Mouse (Mus musculus) midbrain, postnatal 0 days (tissue): ENCODE results near the gene Cox8a. TPM values are rescaled to one million over a fixed set of nuclear protein-coding genes. Genes with fewer than 3 reads are reported as not detected.

ENCODE experiments used
- ATAC-seq: fragments of 200-750 bp; cut with Nextera tagmentation; 2 replicates; pipeline ENCODE4 v1.8.0; 2017; ENCODE audit warnings: moderate number of reproducible peaks, mild to moderate bottlenecking, moderate TSS enrichment, moderate library complexity; ENCODE audit not compliant: low FRiP score
- DNase-seq: peaks from one replicate; pipeline ENCODE4 v3.0.0-alpha.2; 2015; ENCODE audit warnings: low spot score
- H3K27ac ChIP-seq: fragments of 300-500 bp; sonication (generic); 2 replicates; pipeline ENCODE4 v1.5.1; 2014; ENCODE audit warnings: low read depth, mild to moderate bottlenecking, low read length, mixed read lengths
- H3K27me3 ChIP-seq: fragments of 300-500 bp; sonication (generic); 2 replicates; pipeline ENCODE4 v1.6.1; 2014; ENCODE audit warnings: low read length, control low read depth, mixed read lengths; ENCODE audit not compliant: insufficient read depth
- H3K36me3 ChIP-seq: fragments of 300-500 bp; sonication (generic); 2 replicates; pipeline ENCODE4 v1.6.1; 2014; ENCODE audit warnings: low read length, control low read depth, mixed read lengths; ENCODE audit not compliant: insufficient read depth
- H3K4me1 ChIP-seq: fragments of 300-500 bp; sonication (generic); 2 replicates; pipeline ENCODE4 v1.6.1; 2014; ENCODE audit warnings: mild to moderate bottlenecking, control low read depth, antibody characterized with exemption, low read length, mixed read lengths; ENCODE audit not compliant: insufficient read depth
- H3K4me2 ChIP-seq: fragments of 300-500 bp; sonication (generic); 2 replicates; pipeline ENCODE4 v1.6.1; 2014; ENCODE audit warnings: low read depth, mild to moderate bottlenecking, low read length, mixed read lengths; ENCODE audit not compliant: poor library complexity, severe bottlenecking
- H3K4me3 ChIP-seq: fragments of 300-500 bp; sonication (generic); 2 replicates; pipeline ENCODE4 v1.5.1; 2014; ENCODE audit warnings: low read depth, mild to moderate bottlenecking, low read length, moderate library complexity
- H3K9ac ChIP-seq: fragments of 300-500 bp; sonication (generic); replicated peaks from 2 replicates; pipeline ENCODE4 v1.6.1; 2014; ENCODE audit warnings: mild to moderate bottlenecking, low read length, moderate library complexity, mixed read lengths; ENCODE audit not compliant: poor library complexity, severe bottlenecking
- H3K9me3 ChIP-seq: fragments of 300-500 bp; sonication (generic); 2 replicates; pipeline ENCODE4 v1.6.1; 2016; ENCODE audit warnings: low read length, control low read depth
- CTCF ChIP-seq: IDR thresholded peaks from 2 replicates; pipeline ENCODE4 v1.5.1; 2016; ENCODE audit warnings: antibody characterized with exemption, mild to moderate bottlenecking
- WGBS: fragments of 180-500 bp; shearing (Covaris S2); extraction: QIAGEN DNeasy Blood & Tissue Kit; methylation state at CpG from one replicate; pipeline ENCODE4 v1.1.7; 2014; 5-methylcytosine and 5-hydroxymethylcytosine counted together
- polyA plus RNA-seq: library from polyadenylated mRNA; unstranded; fragments of >200 nt; fragmentation: Nextera tagmentation; extraction: Ambion mirVana; gene quantifications from 2 replicates; pipeline ENCODE4 v1.2.1, GENCODE M21; 2015
- total RNA-seq: library from RNA; depleted of rRNA; stranded (reverse); fragments of >200 nt; gene quantifications from 2 replicates; pipeline ENCODE4 v1.2.3, GENCODE M21; 2014

The Cox8a gene
- total and polyA plus RNA-seq, 2 experiments from 2014 or later: 1,471 to 1,645 TPM

DNA sequence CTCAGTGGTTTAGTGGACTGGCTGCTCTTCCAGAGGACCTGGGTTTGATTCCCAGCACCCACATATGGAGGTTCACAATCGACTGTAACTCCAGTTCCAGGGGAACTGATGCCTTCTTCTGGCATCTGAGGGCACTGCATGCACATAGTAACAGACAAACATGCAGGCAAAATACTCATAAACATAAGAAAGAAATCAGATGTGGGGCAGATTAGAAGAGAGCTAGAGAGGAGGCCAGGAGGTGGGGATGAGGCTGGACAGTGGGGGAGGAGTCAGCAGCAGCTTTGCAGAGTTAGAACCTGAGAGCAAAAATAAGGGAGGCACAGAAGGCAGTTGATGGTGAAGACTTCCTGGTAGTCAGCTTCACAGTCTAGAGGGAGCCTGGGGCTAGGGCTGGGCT is 45.2 kb upstream of the Cox8a start:
- no peaks in the 10 kb centered on the region for H3K36me3 ChIP-seq
- TF ChIP-seq CTCF: no peak
- 85% methylated on average over 1 of the region's 1 CpGs for WGBS
- H3K27me3 ChIP-seq: no peaks in the 10 kb centered on the region
- H3K4me3 ChIP-seq: no peak overlapping the region
- no peak overlapping the region for H3K4me2 ChIP-seq
- no peak overlapping the region for H3K27ac ChIP-seq
- peaks cover 10% of the 10 kb centered on the region for H3K4me1 ChIP-seq
- no peak for DNase-seq
- ATAC-seq: no peak
- H3K9ac ChIP-seq: no peak overlapping the region
- H3K9me3 ChIP-seq: no peaks in the 10 kb centered on the region

GRCm38 (mm10) chr19:7261964-7262363 is 44.5 kb upstream of the Cox8a start:
- WGBS: 95% methylated on average over 3 of the region's 3 CpGs

DNA sequence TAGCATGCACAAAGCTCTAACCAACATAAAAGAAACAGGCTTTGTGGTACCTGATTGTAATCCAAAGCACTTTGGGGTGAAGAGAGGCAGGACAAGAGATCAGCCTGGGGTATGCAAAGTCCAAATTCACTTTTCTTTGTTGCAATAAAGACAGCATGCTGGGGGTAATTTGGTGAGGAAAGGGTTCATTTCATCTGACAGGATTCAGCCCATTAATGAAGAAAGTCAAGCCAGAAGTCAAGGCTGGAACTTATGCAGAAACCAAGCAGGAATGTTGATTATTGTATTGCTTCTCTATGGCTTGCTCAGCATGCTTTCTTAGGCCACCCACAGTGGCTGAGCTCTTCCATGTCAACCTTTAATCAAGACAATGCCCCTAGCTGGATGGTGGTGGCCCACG is 44.1 kb upstream of the Cox8a start:
- H3K36me3 ChIP-seq: no peaks in the 10 kb centered on the region
- no peaks in the 10 kb centered on the region for H3K9me3 ChIP-seq
- peaks cover 4% of the 10 kb centered on the region; the same call in 1 of the 2 replicates for H3K4me1 ChIP-seq
- H3K4me3 ChIP-seq: no peak overlapping the region
- 75% methylated on average over 1 of the region's 1 CpGs for WGBS
- no peaks in the 10 kb centered on the region for H3K27me3 ChIP-seq
- ATAC-seq (no peak), DNase-seq (no peak)
- H3K4me2 ChIP-seq: no peak overlapping the region
- no peak for TF ChIP-seq CTCF
- no peak overlapping the region for H3K9ac ChIP-seq
- no peak overlapping the region for H3K27ac ChIP-seq

More at GRCm38 (mm10) chr19:7261964-7262363, 44.5 kb upstream of the Cox8a start:
- no peaks in the 10 kb centered on the region for H3K27me3 ChIP-seq
- no peak; the same call in 1 of the 2 replicates for TF ChIP-seq CTCF
- H3K9ac ChIP-seq: no peak overlapping the region
- no peak for ATAC-seq
- no peak overlapping the region for H3K27ac ChIP-seq
- H3K4me1 ChIP-seq: peaks cover 5% of the 10 kb centered on the region
- H3K9me3 ChIP-seq: no peaks in the 10 kb centered on the region
- H3K36me3 ChIP-seq: no peaks in the 10 kb centered on the region
- no peak overlapping the region for H3K4me2 ChIP-seq
- no peak for DNase-seq
- H3K4me3 ChIP-seq: no peak overlapping the region

DNA sequence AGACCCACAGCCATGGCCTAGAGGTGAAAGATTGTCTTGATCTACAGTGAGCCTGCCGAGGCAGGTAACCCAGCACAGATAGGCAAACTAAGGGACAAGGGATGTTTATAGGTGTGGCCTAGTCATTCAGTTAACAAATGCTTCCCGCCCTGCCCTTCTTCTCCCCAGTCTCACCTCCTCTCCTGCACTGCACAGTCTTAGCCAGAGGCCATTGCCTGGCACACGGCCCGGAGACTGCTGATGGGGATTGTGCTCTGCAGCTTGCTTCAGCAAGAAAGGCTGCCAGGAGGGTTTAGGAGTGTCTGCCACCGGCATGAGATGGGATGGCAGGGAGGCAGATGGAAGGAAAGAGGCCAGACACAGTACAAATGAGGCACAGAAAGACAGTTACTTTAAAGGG is 40.5 kb upstream of the Cox8a start:
- H3K4me2 ChIP-seq: no peak overlapping the region
- H3K9ac ChIP-seq: no peak overlapping the region
- H3K4me3 ChIP-seq: no peak overlapping the region
- ATAC-seq (no peak), DNase-seq (peak; percentile 72)
- no peak for TF ChIP-seq CTCF
- H3K9me3 ChIP-seq: no peaks in the 10 kb centered on the region
- H3K27me3 ChIP-seq: no peaks in the 10 kb centered on the region
- H3K27ac ChIP-seq: no peak overlapping the region
- H3K4me1 ChIP-seq: no peaks in the 10 kb centered on the region
- WGBS: 66% methylated on average over 5 of the region's 5 CpGs
- H3K36me3 ChIP-seq: no peaks in the 10 kb centered on the region

DNA sequence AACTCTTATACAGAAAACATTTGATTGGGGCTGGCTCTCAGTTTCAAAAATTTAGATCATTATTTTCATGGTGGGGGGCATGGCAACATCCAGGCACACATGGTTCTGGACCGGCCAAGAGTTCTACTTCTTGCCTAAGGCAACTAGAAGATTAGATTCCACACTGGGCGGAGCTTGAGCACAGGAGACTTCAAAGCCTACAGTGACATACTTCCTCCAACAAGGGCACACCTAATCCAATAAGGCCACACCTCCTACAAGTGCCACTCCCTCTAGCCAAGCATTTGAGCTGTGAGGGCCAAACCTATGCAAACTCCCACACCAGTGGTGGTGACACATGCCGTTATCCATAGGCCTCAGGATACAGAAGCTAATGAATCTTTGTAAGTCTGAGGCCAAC is 28.6 kb upstream of the Cox8a start:
- no peak overlapping the region for H3K27ac ChIP-seq
- no peaks in the 10 kb centered on the region for H3K27me3 ChIP-seq
- no peak for TF ChIP-seq CTCF
- no peaks in the 10 kb centered on the region for H3K36me3 ChIP-seq
- no peak overlapping the region for H3K4me2 ChIP-seq
- 78% methylated on average over 3 of the region's 3 CpGs for WGBS
- H3K9ac ChIP-seq: no peak overlapping the region
- H3K4me3 ChIP-seq: no peak overlapping the region
- H3K9me3 ChIP-seq: no peaks in the 10 kb centered on the region
- no peaks in the 10 kb centered on the region for H3K4me1 ChIP-seq
- no peak for ATAC-seq
- no peak for DNase-seq

GRCm38 (mm10) chr19:7240782-7241690 is 23.6 kb upstream of the Cox8a start, which contains the start of gene Naa40:
Gene Naa40 (minus strand): TSS chr19:7241183.
- Histone ChIP-seq H3K27me3 (no peaks in the 10 kb centered on the region), H3K4me3 (peak within 1 kb of the TSS; percentile 64), H3K4me2 (peak within 1 kb of the TSS; percentile 96), H3K27ac (peak within 1 kb of the TSS; percentile 77), H3K36me3 (no peaks in the 10 kb centered on the region), H3K9me3 (no peaks in the 10 kb centered on the region), H3K9ac (peak within 1 kb of the TSS; percentile 80), H3K4me1 (0 out of 2 replicates have a peak, but pooled peaks cover 6% of the 10 kb centered on the region)
- WGBS: under 1% methylated on average over 66 of the region's 80 CpGs
- no peak; the same call in 1 of the 2 replicates for TF ChIP-seq CTCF
- ATAC-seq (peak; percentile 96), DNase-seq (peak; percentile 97)
